Mouse (Mus musculus) central nervous system, embryonic 14 days (tissue): ENCODE measurements around the gene Pla2g12b. TPM values are rescaled to one million over a fixed set of nuclear protein-coding genes. Genes with fewer than 3 reads are reported as not detected.

Source experiments
- polyA plus RNA-seq: library from polyadenylated mRNA; depleted of rRNA; stranded (reverse); fragments of >200 nt; gene quantifications from 2 replicates; pipeline ENCODE4 v1.2.3, GENCODE M21; 2012; rRNA removed

The Pla2g12b gene
- polyA plus RNA-seq: not detected in 2 replicates

GRCm38 (mm10) chr10:59402899-59403792 is at the start of gene Pla2g12b:
TSS of gene Pla2g12b (plus strand) at chr10:59403660.

DNA sequence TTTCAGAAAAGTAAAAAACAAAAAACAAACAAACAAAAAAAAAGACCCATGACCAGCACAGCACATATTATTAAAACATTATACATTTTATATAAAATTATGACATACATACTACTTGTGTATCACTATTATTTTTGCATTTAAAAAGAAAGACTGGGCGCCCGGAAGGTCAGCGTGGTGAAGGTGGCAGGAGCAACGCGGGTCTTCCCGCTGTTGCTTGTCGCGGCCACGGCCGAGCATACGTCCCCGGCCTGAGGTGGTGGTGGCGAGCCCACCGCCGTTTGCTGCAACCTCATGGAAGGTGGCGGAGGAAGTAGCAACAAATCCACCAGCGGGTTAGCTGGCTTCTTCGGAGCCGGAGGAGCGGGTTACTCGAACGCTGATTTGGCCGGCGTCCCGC is 8.0 kb upstream of the Pla2g12b start, which contains the start of gene Gm10273:
Gene Gm10273 (plus strand): TSS at position 172 of the 400 bp plus-strand sequence.

GRCm38 (mm10) chr10:59441735-59442134 is 38.3 kb downstream of the Pla2g12b start, which contains the start of gene Oit3:
TSS of gene Oit3 (minus strand) at chr10:59441778.

Other genes with a start within 250 kb of the Pla2g12b start
- 26.3 and 27.1 TPM in 2 replicates for gene Sept10, start 181.8 kb upstream of the Pla2g12b start, polyA plus RNA-seq
- 7.5 and 8.0 TPM in 2 replicates for gene Sowahc, start 181.7 kb upstream of the Pla2g12b start, polyA plus RNA-seq
- gene P4ha1, start 80.4 kb upstream of the Pla2g12b start, polyA plus RNA-seq: 24.1 and 37.6 TPM in 2 replicates
- gene Gm10273, start 8.0 kb upstream of the Pla2g12b start, polyA plus RNA-seq: 5.8 and 6.9 TPM in 2 replicates
- 0.32 and 0.34 TPM in 2 replicates for gene Oit3, start 38.1 kb downstream of the Pla2g12b start, polyA plus RNA-seq
- not detected in 2 replicates for gene Gm10322, start 212.4 kb downstream of the Pla2g12b start, polyA plus RNA-seq
- 12.0 and 16.1 TPM in 2 replicates for gene Mcu, start 213.0 kb downstream of the Pla2g12b start, polyA plus RNA-seq